Mouse (Mus musculus): Measurements from ENCODE around the gene Atp8b2. TPM values are rescaled to one million over a fixed set of nuclear protein-coding genes. Genes with fewer than 3 reads are reported as not detected.
A peak's percentile ranks its signal among the peaks of the same experiment; 100 is the strongest.

The Atp8b2 gene
- polyA plus RNA-seq, 1 experiment from 2014 or later: 11.3 TPM

GRCm38 (mm10) chr3:89956177-89956971 lies 6.9 kb downstream of the Atp8b2 start:
- H3K4me3 ChIP-seq: no peak overlapping the region
- H3K9ac ChIP-seq: no peak overlapping the region
- H3K36me3 ChIP-seq (ENCODE audit: poor library complexity, severe bottlenecking): peaks cover 81% of the 10 kb centered on the region
- no peaks in the 10 kb centered on the region for H3K9me3 ChIP-seq (replicated peaks)
- no peak overlapping the region for H3K4me2 ChIP-seq
- H3K4me1 ChIP-seq: peaks cover 28% of the 10 kb centered on the region
- 93% methylated on average over 7 of the region's 7 CpGs for WGBS
- H3K27me3 ChIP-seq: no peaks in the 10 kb centered on the region
- ATAC-seq: no peak
- no peak overlapping the region for H3K27ac ChIP-seq

DNA sequence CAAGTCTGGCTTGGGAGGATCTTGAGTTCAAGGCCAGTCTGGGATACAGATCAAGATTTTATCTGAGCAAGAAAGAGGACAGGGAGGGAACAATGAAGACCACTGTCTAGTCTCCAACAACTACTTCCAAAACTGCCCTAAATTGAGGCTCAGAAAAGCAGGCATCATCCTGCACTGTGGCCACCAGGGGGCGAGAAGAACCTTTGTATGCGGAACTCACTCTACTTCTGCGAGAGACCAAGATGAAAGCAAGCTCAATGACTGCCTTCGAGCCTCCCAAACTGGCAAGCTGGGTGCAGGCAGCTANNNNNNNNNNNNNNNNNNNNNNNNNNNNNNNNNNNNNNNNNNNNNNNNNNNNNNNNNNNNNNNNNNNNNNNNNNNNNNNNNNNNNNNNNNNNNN lies 9.9 kb downstream of the Atp8b2 start:
- 2% methylated on average over 4 of the region's 4 CpGs for WGBS
- H3K4me1 ChIP-seq: no peaks in the 10 kb centered on the region
- H3K4me2 ChIP-seq: no peak overlapping the region
- H3K9me3 ChIP-seq (replicated peaks): no peaks in the 10 kb centered on the region
- no peak overlapping the region for H3K27ac ChIP-seq
- no peak overlapping the region for H3K9ac ChIP-seq
- H3K4me3 ChIP-seq: no peak overlapping the region
- no peaks in the 10 kb centered on the region for H3K27me3 ChIP-seq
- peak; percentile 74 for ATAC-seq
- peaks cover 99% of the 10 kb centered on the region for H3K36me3 ChIP-seq (ENCODE audit: poor library complexity, severe bottlenecking)

GRCm38 (mm10) chr3:89948655-89949054 lies 14.7 kb downstream of the Atp8b2 start:
- no peak for ATAC-seq
- Histone ChIP-seq H3K27ac (no peak overlapping the region), H3K4me3 (no peak overlapping the region), H3K4me2 (no peak overlapping the region), H3K36me3 (ENCODE audit: poor library complexity, severe bottlenecking) (peaks cover 100% of the 10 kb centered on the region), H3K9ac (no peak overlapping the region), H3K27me3 (no peaks in the 10 kb centered on the region), H3K9me3 (replicated peaks) (no peaks in the 10 kb centered on the region), H3K4me1 (no peaks in the 10 kb centered on the region)
- 86% methylated on average over 6 of the region's 6 CpGs for WGBS

- 82% methylated on average over 11 of the region's 11 CpGs for WGBS
- H3K4me1 ChIP-seq: no peaks in the 10 kb centered on the region
- ATAC-seq: no peak
- H3K9me3 ChIP-seq (replicated peaks): no peaks in the 10 kb centered on the region
- H3K27ac ChIP-seq: no peak overlapping the region
- H3K27me3 ChIP-seq: no peaks in the 10 kb centered on the region
- no peak overlapping the region for H3K4me2 ChIP-seq
- no peak overlapping the region for H3K4me3 ChIP-seq
- peaks cover 100% of the 10 kb centered on the region for H3K36me3 ChIP-seq (ENCODE audit: poor library complexity, severe bottlenecking)
- no peak overlapping the region for H3K9ac ChIP-seq
These were observed 15.3 kb downstream of the Atp8b2 start for GRCm38 (mm10) chr3:89948021-89948420.

DNA sequence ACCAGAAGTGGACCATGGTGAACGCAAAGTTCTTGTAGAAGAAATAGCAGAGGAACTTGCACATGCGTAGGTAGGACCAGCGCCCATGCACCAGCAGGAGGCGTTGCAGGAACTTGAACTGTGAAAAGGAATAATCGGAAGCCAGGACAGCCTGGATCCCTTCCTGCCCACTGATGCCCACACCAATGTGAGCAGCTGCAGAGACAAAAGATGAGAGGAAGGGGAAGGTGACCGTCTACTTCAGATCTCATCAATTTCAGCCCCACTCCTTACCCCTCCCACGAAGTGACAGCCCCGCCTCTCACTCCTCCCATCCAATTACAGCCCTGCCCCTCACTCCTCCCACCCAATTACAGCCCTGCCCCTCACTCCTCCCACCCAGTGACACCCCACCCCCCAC lies 18.3 kb downstream of the Atp8b2 start:
- Histone ChIP-seq H3K27me3 (no peaks in the 10 kb centered on the region), H3K4me2 (no peak overlapping the region), H3K27ac (no peak overlapping the region), H3K4me1 (0 out of 2 replicates have a peak, but pooled peaks cover 3% of the 10 kb centered on the region), H3K9me3 (replicated peaks) (no peaks in the 10 kb centered on the region), H3K9ac (no peak overlapping the region), H3K36me3 (ENCODE audit: poor library complexity, severe bottlenecking) (peaks cover 100% of the 10 kb centered on the region), H3K4me3 (no peak overlapping the region)
- no peak for ATAC-seq
- 82% methylated on average over 8 of the region's 8 CpGs for WGBS

GRCm38 (mm10) chr3:89942894-89943293 lies 20.4 kb downstream of the Atp8b2 start:
- no peaks in the 10 kb centered on the region for H3K9me3 ChIP-seq (replicated peaks)
- 87% methylated on average over 9 of the region's 9 CpGs for WGBS
- H3K9ac ChIP-seq: no peak overlapping the region
- peaks cover 97% of the 10 kb centered on the region for H3K36me3 ChIP-seq (ENCODE audit: poor library complexity, severe bottlenecking)
- 0 out of 2 replicates have a peak, but pooled peaks cover 3% of the 10 kb centered on the region for H3K4me1 ChIP-seq
- H3K4me3 ChIP-seq: no peak overlapping the region
- no peaks in the 10 kb centered on the region for H3K27me3 ChIP-seq
- H3K4me2 ChIP-seq: no peak overlapping the region
- ATAC-seq: no peak
- H3K27ac ChIP-seq: no peak overlapping the region

DNA sequence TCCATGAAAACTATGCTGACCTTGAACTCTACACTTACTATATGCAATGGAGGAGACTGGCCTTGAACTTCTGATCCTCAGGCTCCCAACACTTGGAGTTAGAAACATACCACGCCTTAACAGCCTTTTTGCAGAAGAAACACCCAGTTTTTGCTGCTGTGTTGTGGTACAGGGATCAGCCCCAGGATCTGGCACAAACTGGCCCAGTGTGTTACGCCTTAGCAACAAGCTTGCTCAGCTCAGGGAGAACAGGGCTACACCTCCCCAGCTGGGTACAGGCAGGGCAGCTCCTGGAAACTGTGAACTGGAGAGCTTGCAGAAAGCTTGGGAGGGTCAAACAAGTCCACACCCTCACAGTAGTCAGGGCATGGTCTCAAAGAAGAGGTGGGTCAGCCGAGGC lies 26.8 kb downstream of the Atp8b2 start:
- WGBS: 96% methylated on average over 3 of the region's 3 CpGs
- Histone ChIP-seq H3K36me3 (ENCODE audit: poor library complexity, severe bottlenecking) (peaks cover 50% of the 10 kb centered on the region), H3K9me3 (replicated peaks) (peaks cover 6% of the 10 kb centered on the region; the same call in 1 of the 2 replicates), H3K4me2 (no peak overlapping the region), H3K4me1 (no peaks in the 10 kb centered on the region), H3K4me3 (no peak overlapping the region), H3K27ac (no peak overlapping the region), H3K9ac (no peak overlapping the region), H3K27me3 (no peaks in the 10 kb centered on the region)
- ATAC-seq: no peak

GRCm38 (mm10) chr3:89932925-89933324 lies 30.4 kb downstream of the Atp8b2 start:
- Histone ChIP-seq H3K9ac (no peak overlapping the region), H3K4me3 (no peak overlapping the region), H3K36me3 (ENCODE audit: poor library complexity, severe bottlenecking) (peaks cover 17% of the 10 kb centered on the region), H3K27me3 (no peaks in the 10 kb centered on the region), H3K4me1 (no peaks in the 10 kb centered on the region), H3K27ac (no peak overlapping the region), H3K9me3 (replicated peaks) (peaks cover 6% of the 10 kb centered on the region; the same call in 1 of the 2 replicates), H3K4me2 (no peak overlapping the region)
- 90% methylated on average over 2 of the region's 2 CpGs for WGBS
- no peak for ATAC-seq

DNA sequence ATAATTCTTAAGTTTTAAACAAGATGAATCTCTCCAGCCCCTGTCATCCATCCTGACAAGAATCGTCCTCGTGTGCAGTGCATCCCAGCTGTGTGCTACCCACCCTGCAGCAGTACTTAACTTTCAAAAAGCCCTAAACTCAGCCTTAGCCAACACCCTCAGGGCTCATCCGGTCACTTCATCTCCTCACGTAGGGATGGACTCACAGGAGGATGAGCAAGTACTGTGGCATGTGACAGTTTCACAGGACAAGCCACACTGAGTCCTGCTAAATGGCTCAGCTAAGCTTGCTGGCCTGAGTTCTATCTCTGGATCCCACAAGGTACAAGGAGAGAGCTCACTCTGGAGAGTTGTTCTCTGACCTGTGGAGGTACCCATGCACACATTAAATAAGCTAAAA lies 34.4 kb downstream of the Atp8b2 start:
- WGBS: 81% methylated on average over 4 of the region's 4 CpGs
- no peak overlapping the region for H3K4me2 ChIP-seq
- ATAC-seq: no peak
- H3K4me1 ChIP-seq: no peaks in the 10 kb centered on the region
- H3K4me3 ChIP-seq: no peak overlapping the region
- H3K9ac ChIP-seq: no peak overlapping the region
- no peak overlapping the region for H3K27ac ChIP-seq
- H3K36me3 ChIP-seq (ENCODE audit: poor library complexity, severe bottlenecking): no peaks in the 10 kb centered on the region; the same call in 1 of the 2 replicates
- H3K27me3 ChIP-seq: no peaks in the 10 kb centered on the region
- H3K9me3 ChIP-seq (replicated peaks): peaks cover 4% of the 10 kb centered on the region; the same call in 1 of the 2 replicates

- no peak overlapping the region for H3K4me2 ChIP-seq
- H3K9ac ChIP-seq: no peak overlapping the region
- H3K27me3 ChIP-seq: no peaks in the 10 kb centered on the region
- no peaks in the 10 kb centered on the region for H3K9me3 ChIP-seq (replicated peaks)
- no peaks in the 10 kb centered on the region for H3K4me1 ChIP-seq
- ATAC-seq: no peak
- H3K36me3 ChIP-seq (ENCODE audit: poor library complexity, severe bottlenecking): no peaks in the 10 kb centered on the region
- 100% methylated on average over 1 of the region's 1 CpGs for WGBS
- no peak overlapping the region for H3K27ac ChIP-seq
- no peak overlapping the region for H3K4me3 ChIP-seq
These were observed 36.9 kb downstream of the Atp8b2 start for GRCm38 (mm10) chr3:89926440-89926839.

DNA sequence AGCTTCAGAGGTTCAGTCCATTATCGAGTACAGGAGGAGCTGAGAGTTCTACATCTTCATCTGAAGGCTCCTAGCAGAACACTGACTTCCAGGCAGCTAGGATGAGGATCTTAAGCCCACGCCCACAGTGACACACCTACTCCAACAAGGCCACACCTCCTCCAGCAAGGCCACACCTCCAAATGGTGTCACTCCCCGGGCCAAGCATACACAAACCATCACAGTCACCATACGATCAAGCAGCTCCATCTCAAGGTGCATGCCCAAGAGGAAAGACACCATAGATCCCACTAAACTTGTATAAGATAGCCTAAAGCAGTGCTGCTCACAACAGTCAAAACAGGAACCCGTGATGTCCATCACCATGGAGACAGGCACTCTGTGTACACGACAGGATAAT lies 42.6 kb downstream of the Atp8b2 start:
- WGBS: 68% methylated on average over 6 of the region's 6 CpGs
- ATAC-seq: no peak
- Histone ChIP-seq H3K9ac (no peak overlapping the region), H3K4me1 (no peaks in the 10 kb centered on the region), H3K9me3 (replicated peaks) (no peaks in the 10 kb centered on the region), H3K27me3 (0 out of 2 replicates have a peak, but pooled peaks cover 4% of the 10 kb centered on the region), H3K36me3 (ENCODE audit: poor library complexity, severe bottlenecking) (no peaks in the 10 kb centered on the region), H3K4me3 (no peak overlapping the region), H3K4me2 (no peak overlapping the region), H3K27ac (no peak overlapping the region)

DNA sequence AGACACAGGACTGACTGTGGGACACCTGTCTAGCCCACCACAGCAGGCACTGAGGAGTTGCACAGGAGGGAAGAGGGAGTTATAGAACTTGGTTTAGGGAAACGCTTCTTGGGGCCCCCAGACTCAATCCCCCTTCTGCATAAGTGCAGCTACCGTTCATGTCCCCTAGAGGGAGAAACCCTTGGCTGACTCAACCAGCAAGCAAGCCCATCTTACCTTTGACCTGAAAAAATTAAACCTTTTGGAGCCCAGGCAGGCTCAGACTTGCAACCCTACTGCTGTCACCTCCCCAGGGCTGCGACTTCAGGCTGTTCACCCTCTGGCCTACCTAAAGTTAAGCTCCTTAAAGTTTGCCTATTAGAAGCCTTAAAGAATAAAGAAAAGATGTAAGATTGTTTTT lies 45.9 kb downstream of the Atp8b2 start:
- no peak overlapping the region for H3K9ac ChIP-seq
- ATAC-seq: no peak
- H3K4me3 ChIP-seq: no peak overlapping the region

DNA sequence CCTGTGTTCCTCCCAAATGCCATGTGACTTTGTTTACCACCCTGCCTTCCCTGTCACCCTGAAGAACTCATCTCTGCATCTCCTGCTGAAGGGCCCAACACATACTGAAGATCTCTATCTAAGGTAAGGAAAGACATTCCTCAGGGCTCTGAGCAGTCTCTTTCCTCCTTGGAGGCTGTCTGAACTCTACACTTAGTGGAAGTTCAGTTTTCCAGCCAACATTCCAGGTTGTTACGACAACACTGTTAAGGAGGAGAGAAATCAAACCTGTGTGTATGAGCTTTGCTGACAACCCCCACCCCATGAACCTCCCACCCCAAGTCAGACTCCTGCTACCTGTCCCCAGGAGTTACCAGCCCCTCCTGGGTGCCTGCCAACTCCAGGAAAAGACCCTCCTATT lies 46.7 kb downstream of the Atp8b2 start:
- Histone ChIP-seq H3K27me3 (peaks cover 44% of the 10 kb centered on the region), H3K4me2 (no peak overlapping the region), H3K9me3 (replicated peaks) (no peaks in the 10 kb centered on the region), H3K36me3 (ENCODE audit: poor library complexity, severe bottlenecking) (no peaks in the 10 kb centered on the region), H3K9ac (no peak overlapping the region), H3K27ac (no peak overlapping the region), H3K4me3 (no peak overlapping the region), H3K4me1 (peaks cover 13% of the 10 kb centered on the region)
- ATAC-seq: no peak
- 82% methylated on average over 1 of the region's 1 CpGs for WGBS

More for the DNA sequence above, 45.9 kb downstream of the Atp8b2 start:
- H3K9me3 ChIP-seq (replicated peaks): no peaks in the 10 kb centered on the region
- H3K4me1 ChIP-seq: peaks cover 11% of the 10 kb centered on the region
- H3K4me2 ChIP-seq: no peak overlapping the region
- no peaks in the 10 kb centered on the region for H3K36me3 ChIP-seq (ENCODE audit: poor library complexity, severe bottlenecking)
- peaks cover 36% of the 10 kb centered on the region for H3K27me3 ChIP-seq
- WGBS: 60% methylated on average over 3 of the region's 3 CpGs
- no peak overlapping the region for H3K27ac ChIP-seq
